Mouse (Mus musculus) neutrophil, adult 5-6 weeks (primary cell): Measurements from ENCODE around the gene Ubl4b. TPM values are rescaled to one million over a fixed set of nuclear protein-coding genes. Genes with fewer than 3 reads are reported as not detected.

Experiments
- ATAC-seq: fragments of 151-379, 151-347 bp; 2 replicates; pipeline ENCODE4 v1.8.0; 2017; ENCODE audit warnings: mild to moderate bottlenecking, moderate TSS enrichment; ENCODE audit not compliant: insufficient number of reproducible peaks, poor library complexity, low FRiP score, severe bottlenecking; ENCODE audit errors: extremely low read depth
- total RNA-seq: library from RNA; stranded (forward); fragments of 200-1000 nt; gene quantifications from 2 replicates; pipeline ENCODE4 v1.2.3, GENCODE M21; 2017

Ubl4b gene
- not detected in 2 replicates for total RNA-seq

DNA sequence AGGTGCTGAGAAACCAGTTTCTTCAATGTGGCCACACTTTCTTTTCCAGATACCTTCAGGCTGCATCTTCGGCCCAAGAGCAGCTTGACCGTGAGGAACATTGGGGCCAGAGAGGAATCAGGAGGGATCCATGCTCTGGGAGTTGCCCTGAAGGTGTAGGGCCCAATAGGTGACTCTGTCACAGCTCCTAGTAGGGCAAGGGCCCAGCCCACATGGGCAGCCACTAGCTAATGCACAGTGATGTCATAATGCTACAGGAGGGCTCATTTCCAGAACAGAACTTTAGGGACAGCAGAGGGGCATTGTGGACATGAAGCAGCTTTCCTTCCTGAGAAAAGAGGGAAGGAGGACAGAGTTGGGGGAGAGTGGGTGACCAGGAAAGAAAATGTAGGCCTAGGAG lies at the start of gene Ubl4b:
Gene Ubl4b (minus strand): TSS at position 232 of the 400 bp plus-strand sequence.
- ATAC-seq = no peak

GRCm38 (mm10) chr3:107600127-107600526 lies 45.3 kb upstream of the Ubl4b start:
- ATAC-seq = no peak

DNA sequence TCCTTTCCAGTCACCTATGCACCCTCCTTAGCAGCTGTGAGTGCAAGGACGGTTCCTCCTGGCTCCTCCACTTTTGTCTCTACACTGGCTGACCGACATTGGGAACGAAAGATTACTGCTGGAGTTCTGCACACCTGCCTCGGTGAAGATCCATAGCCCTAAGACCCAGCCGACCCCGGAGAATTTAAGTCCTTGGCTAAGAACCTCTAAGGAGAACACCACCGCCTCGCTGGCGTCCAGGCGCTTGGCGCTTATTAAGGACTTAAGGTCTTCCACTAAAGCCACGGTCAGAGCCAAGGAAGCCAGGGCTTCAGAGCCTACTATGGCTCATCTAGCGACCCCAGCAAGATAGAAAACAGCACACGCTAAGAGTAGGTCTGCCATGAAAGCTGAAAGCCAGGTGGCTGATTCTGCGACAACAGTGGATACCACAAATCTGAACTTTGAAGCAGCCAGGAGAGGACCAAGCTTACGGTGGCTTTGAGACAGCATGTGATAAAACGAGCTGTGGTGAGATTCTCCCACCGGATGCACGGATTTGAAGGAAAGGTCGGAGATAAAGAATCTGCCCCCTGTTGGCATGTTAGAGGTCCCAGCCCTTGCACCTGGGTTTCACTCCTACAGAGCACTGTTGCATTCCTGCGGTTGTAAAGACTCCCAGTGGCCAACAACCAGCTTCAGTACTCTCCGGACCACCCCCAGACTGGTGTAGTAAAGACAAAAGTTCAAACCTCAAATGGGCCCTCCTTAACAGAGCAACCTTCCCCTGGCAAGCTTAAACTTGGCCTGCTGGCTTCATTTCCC lies 42.9 kb upstream of the Ubl4b start:
- ATAC-seq = no peak

- no peak for ATAC-seq
Observed at GRCm38 (mm10) chr3:107597134-107597533, 42.3 kb upstream of the Ubl4b start.

GRCm38 (mm10) chr3:107596559-107596958 lies 41.7 kb upstream of the Ubl4b start:
- no peak for ATAC-seq

GRCm38 (mm10) chr3:107595938-107596461 lies 41.1 kb upstream of the Ubl4b start:
- no peak for ATAC-seq

DNA sequence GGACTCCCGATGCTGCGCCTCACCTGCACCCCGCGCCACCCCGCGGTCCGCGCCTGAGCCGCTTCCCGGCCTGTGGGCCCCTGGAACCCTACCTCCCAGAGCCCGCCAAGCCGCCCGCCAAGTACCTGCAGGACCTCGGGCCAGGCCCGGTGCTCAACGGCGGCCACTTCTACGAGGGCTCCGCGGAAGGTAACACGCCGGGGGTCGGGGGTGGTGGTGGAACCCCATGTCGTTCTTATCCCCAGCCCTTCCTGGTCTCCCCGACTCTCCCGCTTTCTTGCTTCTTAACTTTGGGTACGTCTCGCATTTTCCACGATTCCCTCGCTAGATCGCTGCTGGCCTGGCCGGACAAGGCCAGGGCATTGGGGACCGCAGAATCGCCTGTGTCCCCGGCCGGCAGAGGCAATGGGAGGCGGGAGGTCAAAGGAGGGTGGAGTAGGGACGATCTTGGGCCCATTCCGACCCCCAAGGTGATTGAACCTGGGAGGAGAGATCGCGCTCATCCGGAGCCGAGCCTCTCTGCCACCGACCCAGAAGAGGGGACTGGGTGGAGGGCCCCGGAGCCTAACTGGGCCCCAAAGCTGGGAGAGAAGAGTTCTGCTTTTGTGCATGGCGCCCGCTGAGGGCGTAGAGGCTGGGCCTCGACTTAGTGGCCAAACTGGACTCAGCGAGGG lies 40.5 kb upstream of the Ubl4b start:
- ATAC-seq = no peak

GRCm38 (mm10) chr3:107594662-107595263 lies 39.9 kb upstream of the Ubl4b start, which contains the start of gene Alx3:
TSS of gene Alx3 (plus strand) at chr3:107595031.
- ATAC-seq = no peak

DNA sequence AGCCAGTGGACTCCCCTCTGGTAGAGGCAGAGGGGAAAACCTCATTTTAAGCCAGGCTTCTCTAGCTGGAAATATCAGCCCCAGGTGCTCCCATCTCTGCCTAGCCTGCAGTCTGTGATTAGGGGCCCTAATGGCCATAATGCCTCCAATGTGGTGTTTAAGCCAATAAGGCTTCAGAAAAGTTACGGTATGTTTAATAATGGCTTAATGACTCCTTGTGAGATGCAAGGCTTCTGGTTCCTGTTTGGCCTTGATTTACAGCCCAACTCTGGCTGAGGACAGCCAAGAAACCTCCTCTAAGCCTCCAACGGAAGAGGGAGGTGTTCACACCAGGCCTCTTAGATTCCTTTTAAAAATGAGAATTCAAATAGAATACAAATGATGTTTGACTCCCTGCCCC lies 38.8 kb upstream of the Ubl4b start:
- no peak for ATAC-seq

- no peak for ATAC-seq
Observed at GRCm38 (mm10) chr3:107591612-107592011, 36.7 kb upstream of the Ubl4b start.

DNA sequence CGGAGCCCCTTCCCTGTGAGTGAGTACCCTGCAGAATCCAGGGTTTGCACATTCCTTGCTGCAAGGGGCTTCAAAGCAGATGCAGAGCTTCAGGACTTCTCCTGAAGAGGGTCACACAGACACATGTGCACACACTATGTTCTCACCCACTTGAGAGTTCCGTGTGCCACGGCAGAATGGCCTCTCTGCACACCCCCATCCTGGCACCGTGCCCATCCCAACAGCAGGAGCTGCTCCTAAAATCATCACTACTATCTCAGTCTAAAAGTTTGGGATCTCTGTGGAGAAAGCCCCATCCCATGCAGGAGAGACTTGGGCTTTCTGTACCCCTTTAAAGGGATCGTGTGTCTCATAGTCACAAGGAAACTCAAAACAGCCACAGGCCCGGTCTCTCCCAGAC lies 31.6 kb upstream of the Ubl4b start:
- ATAC-seq = no peak

- ATAC-seq = no peak
Observed at GRCm38 (mm10) chr3:107583893-107584292, 29.0 kb upstream of the Ubl4b start.

GRCm38 (mm10) chr3:107582875-107583767 lies 28.2 kb upstream of the Ubl4b start:
- ATAC-seq = no peak

DNA sequence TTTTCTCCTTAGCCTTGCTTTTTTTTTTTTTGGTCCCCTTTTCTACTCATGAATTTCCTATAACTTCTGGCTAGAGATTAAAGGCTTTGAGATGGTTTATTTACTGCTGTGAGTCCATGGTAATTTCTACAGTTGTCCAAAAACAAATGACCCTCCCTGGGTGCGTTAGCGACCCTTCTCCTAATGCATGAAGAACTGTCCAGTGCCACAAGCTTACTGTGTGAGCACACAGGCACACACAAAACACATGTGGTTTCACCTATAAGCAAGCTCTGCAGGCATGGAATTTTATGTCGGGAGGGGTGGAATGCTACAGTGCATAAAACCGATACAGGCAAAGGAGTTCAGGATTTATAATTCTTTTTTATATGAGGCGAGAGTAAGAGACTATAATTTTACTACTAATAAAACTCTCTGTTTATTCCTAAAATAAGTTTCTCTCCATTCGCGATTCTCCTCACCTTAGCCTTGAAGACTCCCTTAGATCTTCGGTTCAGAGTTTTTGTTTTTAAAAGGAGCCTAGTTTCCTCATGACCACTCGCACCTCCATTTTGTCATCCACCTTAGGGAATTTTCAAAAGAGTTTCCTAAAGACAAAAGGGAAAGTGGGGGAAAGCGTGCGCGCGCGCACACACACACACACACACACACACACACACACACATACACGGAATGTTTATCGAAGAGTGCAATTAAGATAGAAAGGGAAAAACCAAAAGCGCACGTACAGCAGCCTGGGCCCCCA lies 27.4 kb upstream of the Ubl4b start:
- no peak for ATAC-seq

DNA sequence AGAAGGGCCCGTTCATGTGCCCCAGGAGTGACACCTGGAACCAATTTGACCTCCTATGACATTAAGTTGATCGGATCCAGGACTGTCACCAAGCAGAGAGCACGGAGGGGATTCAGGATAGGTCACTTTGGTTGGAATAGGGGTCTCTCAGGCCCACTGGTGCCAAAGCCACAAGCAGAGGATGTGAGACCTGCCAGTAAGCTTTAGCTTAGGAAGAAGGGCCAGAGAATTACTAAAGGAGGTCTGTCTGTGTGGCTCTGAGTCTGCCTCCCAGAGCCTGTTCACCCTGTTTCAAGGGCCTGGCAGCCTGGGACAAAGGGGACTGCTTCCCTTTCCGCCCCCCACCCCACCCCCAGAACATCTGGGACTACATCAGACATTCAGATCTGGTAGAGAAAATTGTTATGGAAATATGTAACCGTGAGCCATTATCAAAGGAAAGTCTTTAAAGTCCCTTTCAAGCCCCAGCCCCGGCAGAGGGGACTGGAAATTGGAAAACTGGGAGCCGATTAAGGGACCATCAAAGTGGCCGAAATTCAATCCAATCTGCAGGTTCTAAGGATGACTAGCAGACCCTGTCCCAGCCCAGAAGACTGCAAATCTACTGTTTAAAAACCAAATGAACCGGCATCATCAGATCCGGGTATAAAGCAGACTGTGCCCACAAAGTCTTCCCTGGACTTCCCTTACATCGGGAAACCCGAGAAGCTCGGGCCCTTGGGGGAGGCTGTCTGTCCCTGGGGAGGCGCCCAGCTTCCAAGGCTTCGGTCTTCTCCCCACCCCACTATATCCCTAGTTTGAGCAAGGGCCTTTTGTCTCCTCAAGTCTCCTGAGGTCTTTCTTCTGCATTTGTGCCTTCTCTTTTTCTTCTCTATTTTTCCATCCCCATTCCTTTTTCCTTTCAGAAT lies 26.5 kb upstream of the Ubl4b start:
- ATAC-seq = no peak

DNA sequence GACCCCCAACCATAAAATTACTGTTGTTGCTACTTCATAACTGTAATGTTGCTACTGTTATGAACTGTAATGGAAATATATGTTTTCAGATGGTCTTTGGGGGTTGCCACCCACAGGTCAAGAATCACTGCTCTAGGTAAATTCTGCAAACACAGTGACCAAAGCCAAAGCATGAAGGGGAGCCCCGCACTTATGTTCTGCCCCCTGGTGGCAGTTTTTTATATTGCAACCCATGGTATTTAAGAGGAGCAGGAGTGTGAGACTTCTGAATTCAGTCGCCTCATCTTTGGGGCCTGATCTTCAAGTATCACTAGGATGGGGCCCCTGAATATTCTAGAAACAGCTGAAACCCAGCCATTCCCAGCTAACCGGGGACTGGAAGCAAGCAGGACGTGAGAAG lies 24.6 kb upstream of the Ubl4b start:
- no peak for ATAC-seq

DNA sequence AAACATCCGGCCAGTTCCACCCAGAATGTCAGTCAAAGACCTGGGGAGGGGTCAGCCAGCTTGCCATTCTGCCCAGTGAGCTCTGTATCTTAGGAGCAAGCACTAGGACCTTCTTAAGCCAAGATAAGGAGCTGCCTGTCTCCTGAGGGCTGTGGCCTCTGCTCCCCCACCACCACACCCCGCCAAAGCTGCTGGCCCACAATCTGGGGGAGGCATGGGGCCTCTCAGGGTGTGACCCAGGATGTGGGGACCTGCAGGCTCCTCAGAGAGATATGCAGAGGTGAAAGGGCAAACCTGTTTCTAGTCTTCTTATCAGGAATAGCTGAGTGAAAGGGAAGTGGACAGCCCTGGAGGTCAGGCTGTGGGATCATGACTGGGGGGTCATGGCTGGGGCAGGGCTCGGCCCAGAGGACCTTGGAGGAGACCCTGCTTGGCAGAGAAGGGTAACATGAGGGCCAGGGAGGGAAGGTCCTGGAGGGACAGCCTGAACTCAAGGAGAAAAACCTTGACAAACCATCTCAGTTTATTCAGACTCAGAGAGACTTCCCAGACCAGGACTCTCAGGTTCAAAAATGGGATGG lies 23.0 kb upstream of the Ubl4b start:
- ATAC-seq = 0 out of 2 replicates have a peak, but pooled peaks have one; percentile 23
